In genomic region chr2:103901457-103901856, GRCm38 (mm10) we compare ENCODE assay signal across 11 mouse cellular contexts. TPM values are rescaled to one million over a fixed set of nuclear protein-coding genes. Genes with fewer than 3 reads are reported as not detected.
DNase-seq lines count a peak whose midpoint lies in the region; ATAC-seq and TF ChIP-seq lines count a peak whose summit lies in the region.
"Had no signal": no experiment of that assay in that cellular context is flagged by ENCODE, and none has a peak within 500 bp of the region (broad histone marks: within the 10 kb centered on the region; RNA-seq: fewer than 3 reads in every experiment).

No protein-coding gene starts in this region.

- no peak overlapping the region for H3K9ac ChIP-seq in lung, embryonic 15.5 days
- H3K9ac ChIP-seq: embryonic facial prominence, embryonic 12.5 days had no signal

- no peak for TF ChIP-seq CTCF in kidney, adult 2 months (conservative IDR thresholded peaks at IDR 0.05; ENCODE audit: insufficient read depth, insufficient read length, low read depth, low read length)

- H3K9me3 ChIP-seq in lung, embryonic 15.5 days = no peaks in the 10 kb centered on the region
- H3K9me3 ChIP-seq: embryonic facial prominence, embryonic 12.5 days had no signal

- no peak overlapping the region for H3K4me3 ChIP-seq in kidney, adult 2 months (ENCODE audit: insufficient read depth, low read depth, low read length)
- no peak overlapping the region for H3K4me3 ChIP-seq in lung, embryonic 15.5 days
- H3K4me3 ChIP-seq: embryonic facial prominence, embryonic 12.5 days; myocyte had no signal

- peak; percentile 14 for ATAC-seq in activated CD4-positive, CD25-positive, alpha-beta regulatory T cell, adult 4 months
- peak; percentile 32; the same call in 1 of the 2 replicates for ATAC-seq in lung, embryonic 15.5 days (ENCODE audit: borderline replicate concordance, extremely low read depth, low FRiP score, low TSS enrichment)
- no peak for ATAC-seq in CD4-positive, CD25-positive, alpha-beta regulatory T cell, adult 4 months
- ATAC-seq in cerebellum, adult (ENCODE audit: insufficient number of reproducible peaks, low FRiP score, low TSS enrichment) = no peak

- peaks cover 3% of the 10 kb centered on the region for H3K4me1 ChIP-seq in kidney, adult 2 months (ENCODE audit: control insufficient read depth, insufficient read depth, low read length)
- H3K4me1 ChIP-seq in lung, embryonic 15.5 days = peaks cover 29% of the 10 kb centered on the region

- no peaks in the 10 kb centered on the region for H3K36me3 ChIP-seq in kidney, adult 2 months (ENCODE audit: control insufficient read depth, insufficient read depth, low read length)
- H3K36me3 ChIP-seq in lung, embryonic 15.5 days = no peaks in the 10 kb centered on the region
- H3K36me3 ChIP-seq: embryonic facial prominence, embryonic 12.5 days had no signal

- no peak for TF ChIP-seq POLR2A in kidney, adult 2 months (IDR thresholded peaks at IDR 0.05; ENCODE audit: low read depth, low read length)

- peak overlapping the region; percentile 76 for H3K27ac ChIP-seq in kidney, adult 2 months (ENCODE audit: insufficient read depth, low read depth, low read length)
- peak overlapping the region; percentile 66 for H3K27ac ChIP-seq in lung, embryonic 15.5 days
- H3K27ac ChIP-seq: embryonic facial prominence, embryonic 12.5 days had no signal

- intact Hi-C loops in heart, postnatal 25 days (cut with DNase I) = no loop called here

- no peaks in the 10 kb centered on the region for H3K27me3 ChIP-seq in kidney, adult 2 months (replicated peaks; ENCODE audit: control insufficient read depth, insufficient read depth, low read length)
- H3K27me3 ChIP-seq in lung, embryonic 15.5 days = no peaks in the 10 kb centered on the region
- H3K27me3 ChIP-seq: CH12.LX; embryonic facial prominence, embryonic 12.5 days had no signal

- no peak overlapping the region for H3K4me2 ChIP-seq in lung, embryonic 15.5 days
- H3K4me2 ChIP-seq: embryonic facial prominence, embryonic 12.5 days had no signal

- 83% methylated on average over 1 of the region's 1 CpGs for WGBS in kidney, adult 2 months
- 40% methylated on average over 1 of the region's 1 CpGs for WGBS in lung, embryonic 15.5 days

- DNase-seq in heart, adult 11 months = peak; percentile 97
- DNase-seq in heart, postnatal 25 days (ENCODE audit: low spot score) = no peak
- DNase-seq in kidney, adult 2 months = peak; percentile 80
- no peak for DNase-seq in testis, postnatal 14 days (ENCODE audit: low spot score)

RNA-seq across cellular contexts. Expression of gene Lmo2, which starts 56.3 kb away (rescaled TPM):
- total RNA-seq in heart, postnatal 25 days (2021) = 10 to 100 TPM; 19.3 to 19.8 TPM
- polyA plus RNA-seq in activated CD4-positive, CD25-positive, alpha-beta regulatory T cell, adult 4 months (2017; shearing (Covaris generic)) = 1 to 10 TPM in 1 of 2 experiments, under 1 TPM in 1; 0.21 to 1.6 TPM
- polyA plus RNA-seq in kidney, adult 2 months (2012; rRNA removed) = 18.5 and 20.8 TPM in 2 replicates
- 35.1 and 38.2 TPM in 2 replicates for polyA plus RNA-seq in lung, embryonic 15.5 days (2015; fragmentation: Nextera tagmentation; extraction: Ambion mirVana)
- polyA plus RNA-seq in CD4-positive, CD25-positive, alpha-beta regulatory T cell, adult 4 months (2017; shearing (Covaris generic)) = 1 to 10 TPM in 1 of 2 experiments, under 1 TPM in 1; 0.38 to 2.1 TPM

Comparison
In these comparisons a context has a peak if more than half of its experiments do, and no peak if none do; other contexts are left out.
1. DNase-seq: peak in heart, adult 11 months (single experiment) and kidney, adult 2 months (single experiment); none in heart, postnatal 25 days (single experiment) and testis, postnatal 14 days (single experiment).
2. ATAC-seq: peak in activated CD4-positive, CD25-positive, alpha-beta regulatory T cell, adult 4 months (single experiment) and lung, embryonic 15.5 days (single experiment); none in CD4-positive, CD25-positive, alpha-beta regulatory T cell, adult 4 months (single experiment) and cerebellum, adult (single experiment).